Mouse (Mus musculus): ENCODE data around the gene Prame.

DNA sequence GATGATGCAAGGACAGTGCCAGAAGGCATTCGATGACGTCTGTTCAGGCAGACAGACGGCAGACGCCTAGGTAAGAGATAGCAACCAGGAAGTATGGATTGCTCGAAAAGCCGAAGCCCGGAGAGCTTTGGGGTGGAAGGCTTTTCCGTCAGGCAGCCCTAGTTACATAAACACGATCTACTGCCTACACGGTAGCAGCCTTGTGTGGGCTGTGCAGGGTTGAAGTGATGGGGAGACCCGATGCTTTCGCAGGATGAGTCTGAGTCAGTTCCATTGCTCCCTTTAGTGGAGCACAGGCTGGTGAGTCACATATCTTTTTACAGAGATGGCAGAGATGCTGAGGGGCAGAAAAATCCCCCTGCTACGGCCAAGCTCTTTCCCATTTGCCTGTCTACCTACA is 29.4 kb downstream of the Prame start:
- TF ChIP-seq NRF1 (IDR thresholded peaks at IDR 0.05; ENCODE audit: low read depth, low read length) (no peak), POLR2A (IDR thresholded peaks at IDR 0.05; ENCODE audit: low read depth, low read length) (no peak), CTCF (conservative IDR thresholded peaks at IDR 0.05 in 1 of 2, IDR thresholded peaks at IDR 0.05 in 1 of 2; ENCODE audit: low read depth in 2 of 2, low read length in 2 of 2) (no peak), JUND (conservative IDR thresholded peaks at IDR 0.05; ENCODE audit: low read depth, low read length) (no peak), TBP (conservative IDR thresholded peaks at IDR 0.05; ENCODE audit: low read depth, low read length) (no peak), ELF1 (IDR thresholded peaks at IDR 0.05; ENCODE audit: low read depth, low read length) (0 out of 2 replicates have a peak, but pooled peaks have one; percentile 46), HCFC1 (IDR thresholded peaks at IDR 0.05; ENCODE audit: low read depth, low read length) (no peak), MEF2A (IDR thresholded peaks at IDR 0.05; ENCODE audit: borderline replicate concordance, low read depth, low read length) (no peak), ZNF384 (IDR thresholded peaks at IDR 0.05; ENCODE audit: low read depth, low read length) (no peak), ZC3H11A (IDR thresholded peaks at IDR 0.05; ENCODE audit: low read depth, low read length) (no peak), NELFE (IDR thresholded peaks at IDR 0.05; ENCODE audit: low read depth, low read length) (no peak), EP300 (IDR thresholded peaks at IDR 0.05; ENCODE audit: low read length) (no peak)

Data from CH12.LX (cell line).